Mouse (Mus musculus) midbrain, postnatal 0 days (tissue): ENCODE measurements at regions not wholly inside any gene's neighbourhood (a gene's known extent, or its start where the extent isn't known, plus 50 kb on each side); places are given as distances from the start of the nearest gene placed in this dataset.

Experiments used
- ATAC-seq: fragments of 200-750 bp; cut with Nextera tagmentation; 2 replicates; pipeline ENCODE4 v1.8.0; 2017; ENCODE audit warnings: moderate number of reproducible peaks, mild to moderate bottlenecking, moderate TSS enrichment, moderate library complexity; ENCODE audit not compliant: low FRiP score
- DNase-seq: peaks from one replicate; pipeline ENCODE4 v3.0.0-alpha.2; 2015; ENCODE audit warnings: low spot score
- H3K27ac ChIP-seq: fragments of 300-500 bp; sonication (generic); 2 replicates; pipeline ENCODE4 v1.5.1; 2014; ENCODE audit warnings: low read depth, mild to moderate bottlenecking, low read length, mixed read lengths
- H3K27me3 ChIP-seq: fragments of 300-500 bp; sonication (generic); 2 replicates; pipeline ENCODE4 v1.6.1; 2014; ENCODE audit warnings: low read length, control low read depth, mixed read lengths; ENCODE audit not compliant: insufficient read depth
- H3K36me3 ChIP-seq: fragments of 300-500 bp; sonication (generic); 2 replicates; pipeline ENCODE4 v1.6.1; 2014; ENCODE audit warnings: low read length, control low read depth, mixed read lengths; ENCODE audit not compliant: insufficient read depth
- H3K4me1 ChIP-seq: fragments of 300-500 bp; sonication (generic); 2 replicates; pipeline ENCODE4 v1.6.1; 2014; ENCODE audit warnings: mild to moderate bottlenecking, control low read depth, antibody characterized with exemption, low read length, mixed read lengths; ENCODE audit not compliant: insufficient read depth
- H3K4me2 ChIP-seq: fragments of 300-500 bp; sonication (generic); 2 replicates; pipeline ENCODE4 v1.6.1; 2014; ENCODE audit warnings: low read depth, mild to moderate bottlenecking, low read length, mixed read lengths; ENCODE audit not compliant: poor library complexity, severe bottlenecking
- H3K4me3 ChIP-seq: fragments of 300-500 bp; sonication (generic); 2 replicates; pipeline ENCODE4 v1.5.1; 2014; ENCODE audit warnings: low read depth, mild to moderate bottlenecking, low read length, moderate library complexity
- H3K9ac ChIP-seq: fragments of 300-500 bp; sonication (generic); replicated peaks from 2 replicates; pipeline ENCODE4 v1.6.1; 2014; ENCODE audit warnings: mild to moderate bottlenecking, low read length, moderate library complexity, mixed read lengths; ENCODE audit not compliant: poor library complexity, severe bottlenecking
- H3K9me3 ChIP-seq: fragments of 300-500 bp; sonication (generic); 2 replicates; pipeline ENCODE4 v1.6.1; 2016; ENCODE audit warnings: low read length, control low read depth
- CTCF ChIP-seq: IDR thresholded peaks from 2 replicates; pipeline ENCODE4 v1.5.1; 2016; ENCODE audit warnings: antibody characterized with exemption, mild to moderate bottlenecking
- WGBS: fragments of 180-500 bp; shearing (Covaris S2); extraction: QIAGEN DNeasy Blood & Tissue Kit; methylation state at CpG from one replicate; pipeline ENCODE4 v1.1.7; 2014; 5-methylcytosine and 5-hydroxymethylcytosine counted together

- H3K4me3 ChIP-seq = no peak overlapping the region
- no peak overlapping the region for H3K9ac ChIP-seq
- H3K4me1 ChIP-seq = no peaks in the 10 kb centered on the region
- TF ChIP-seq CTCF = no peak
- H3K4me2 ChIP-seq = no peak overlapping the region
- no peaks in the 10 kb centered on the region for H3K36me3 ChIP-seq
- DNase-seq (no peak), ATAC-seq (no peak)
- H3K27ac ChIP-seq = no peak overlapping the region
- H3K9me3 ChIP-seq = no peaks in the 10 kb centered on the region
- 62% methylated on average over 1 of the region's 1 CpGs for WGBS
- H3K27me3 ChIP-seq = no peaks in the 10 kb centered on the region
Observed at GRCm38 (mm10) chr5:118837001-118837400, 276.5 kb downstream of the Med13l start.

GRCm38 (mm10) chr5:118838421-118838820, 277.9 kb downstream of the Med13l start:
- Histone ChIP-seq H3K27me3 (no peaks in the 10 kb centered on the region), H3K4me3 (no peak overlapping the region), H3K9ac (no peak overlapping the region), H3K4me1 (no peaks in the 10 kb centered on the region), H3K27ac (no peak overlapping the region), H3K4me2 (no peak overlapping the region), H3K36me3 (no peaks in the 10 kb centered on the region), H3K9me3 (no peaks in the 10 kb centered on the region)
- TF ChIP-seq CTCF = no peak
- WGBS = 80% methylated on average over 7 of the region's 7 CpGs
- DNase-seq (no peak), ATAC-seq (no peak)

- no peak for TF ChIP-seq CTCF
- WGBS = 64% methylated on average over 5 of the region's 5 CpGs
- H3K4me2 ChIP-seq = no peak overlapping the region
- no peak overlapping the region for H3K9ac ChIP-seq
- no peak overlapping the region for H3K4me3 ChIP-seq
- no peaks in the 10 kb centered on the region for H3K4me1 ChIP-seq
- H3K27ac ChIP-seq = no peak overlapping the region
- no peaks in the 10 kb centered on the region for H3K27me3 ChIP-seq
- H3K9me3 ChIP-seq = no peaks in the 10 kb centered on the region
- DNase-seq = no peak
- no peak for ATAC-seq
- no peaks in the 10 kb centered on the region for H3K36me3 ChIP-seq
Observed at GRCm38 (mm10) chr5:118839916-118840315, 279.4 kb downstream of the Med13l start.

GRCm38 (mm10) chr5:118841210-118842016, 280.9 kb downstream of the Med13l start:
- Histone ChIP-seq H3K36me3 (no peaks in the 10 kb centered on the region), H3K27me3 (no peaks in the 10 kb centered on the region), H3K4me2 (no peak overlapping the region), H3K4me1 (no peaks in the 10 kb centered on the region), H3K4me3 (no peak overlapping the region), H3K27ac (no peak overlapping the region), H3K9ac (no peak overlapping the region), H3K9me3 (no peaks in the 10 kb centered on the region)
- 87% methylated on average over 21 of the region's 21 CpGs for WGBS
- no peak for ATAC-seq
- TF ChIP-seq CTCF = no peak
- no peak for DNase-seq

- Histone ChIP-seq H3K4me3 (no peak overlapping the region), H3K9ac (no peak overlapping the region), H3K4me1 (no peaks in the 10 kb centered on the region), H3K27me3 (no peaks in the 10 kb centered on the region), H3K36me3 (no peaks in the 10 kb centered on the region), H3K9me3 (no peaks in the 10 kb centered on the region), H3K4me2 (no peak overlapping the region), H3K27ac (no peak overlapping the region)
- TF ChIP-seq CTCF = no peak
- 75% methylated on average over 10 of the region's 10 CpGs for WGBS
- no peak for ATAC-seq
- DNase-seq = no peak
Observed at GRCm38 (mm10) chr5:118842017-118842396, 281.5 kb downstream of the Med13l start.

GRCm38 (mm10) chr5:118857001-118857400, 296.5 kb downstream of the Med13l start:
- Histone ChIP-seq H3K4me1 (no peaks in the 10 kb centered on the region), H3K27me3 (no peaks in the 10 kb centered on the region), H3K36me3 (no peaks in the 10 kb centered on the region), H3K9ac (no peak overlapping the region), H3K27ac (no peak overlapping the region), H3K9me3 (peaks cover under 1% of the 10 kb centered on the region; the same call in 1 of the 2 replicates), H3K4me3 (no peak overlapping the region), H3K4me2 (no peak overlapping the region)
- DNase-seq = no peak
- no peak for ATAC-seq
- WGBS = 69% methylated on average over 10 of the region's 12 CpGs
- TF ChIP-seq CTCF = no peak
